Mouse (Mus musculus): ENCODE results near the gene Elmo2. TPM values are rescaled to one million over a fixed set of nuclear protein-coding genes. Genes with fewer than 3 reads are reported as not detected.

Gene Elmo2
- polyA plus RNA-seq (2017; shearing (Covaris generic)): 23.0 TPM

DNA sequence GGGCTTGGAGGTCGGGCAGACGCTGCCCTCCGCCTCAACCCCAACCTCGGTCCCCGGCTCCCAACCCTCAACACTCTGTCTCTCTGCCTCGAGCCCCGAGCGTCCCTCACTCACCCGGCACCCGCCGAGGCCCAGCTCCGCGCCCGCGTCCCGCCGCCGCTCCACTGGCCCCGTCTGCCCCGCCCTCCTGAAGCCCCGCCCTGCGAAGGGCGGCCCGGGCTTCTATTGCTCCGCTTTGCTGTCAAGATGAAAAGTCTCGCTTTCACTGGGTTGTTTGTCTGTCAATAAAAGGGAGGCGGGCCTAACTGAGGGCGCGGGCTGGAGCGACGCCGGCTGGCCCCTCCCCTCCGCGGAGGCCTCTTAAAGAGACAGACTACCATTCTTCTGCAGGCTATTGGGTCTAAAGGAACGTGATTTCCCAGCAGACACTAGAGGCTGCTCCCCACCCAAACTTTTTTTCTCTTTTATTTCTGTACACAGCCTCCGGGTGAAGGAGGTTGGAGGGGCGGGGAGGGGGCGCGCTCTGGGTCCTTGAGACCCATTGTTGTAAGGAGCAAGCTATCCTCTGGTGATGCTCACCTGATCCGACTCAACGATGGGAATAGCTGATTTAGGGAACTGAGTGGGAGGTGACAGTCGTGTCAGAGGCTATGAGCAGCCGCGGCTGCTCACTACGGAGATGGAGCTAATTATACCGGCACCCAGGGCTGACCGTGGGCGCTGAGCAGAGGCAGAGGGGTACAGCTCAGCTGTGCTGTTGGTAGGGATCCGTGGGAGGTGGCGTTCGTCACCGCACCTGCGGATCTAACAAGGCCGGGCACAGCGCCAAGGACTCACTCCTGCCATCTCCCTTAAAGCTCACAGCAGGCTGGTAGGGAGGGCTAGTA lies at the start of gene Elmo2:
Gene Elmo2 (minus strand): TSS at position 176 of the 887 bp plus-strand sequence.

DNA sequence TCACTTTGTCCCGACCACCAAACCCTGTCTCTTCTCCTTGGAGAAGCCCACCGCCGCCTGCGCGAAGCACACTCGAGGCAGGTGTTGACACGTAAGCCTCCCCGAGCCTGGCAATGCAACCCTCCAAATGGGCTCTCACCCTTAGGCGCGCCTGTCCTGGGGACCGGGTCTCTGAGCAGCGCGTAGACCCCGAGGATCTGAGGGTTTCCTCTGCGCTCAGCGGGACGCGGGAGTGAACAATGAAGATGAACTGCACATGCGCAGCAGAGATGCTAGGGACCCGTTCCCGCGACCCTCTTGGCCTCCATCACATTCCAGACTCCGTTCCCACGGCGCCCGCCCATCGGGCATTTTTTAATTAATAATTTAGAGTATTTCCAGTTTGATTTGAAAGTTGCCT lies 42.2 kb upstream of the Elmo2 start, which contains the start of gene Zfp663:
Gene Zfp663 (minus strand): TSS at position 234 of the 400 bp plus-strand sequence.

DNA sequence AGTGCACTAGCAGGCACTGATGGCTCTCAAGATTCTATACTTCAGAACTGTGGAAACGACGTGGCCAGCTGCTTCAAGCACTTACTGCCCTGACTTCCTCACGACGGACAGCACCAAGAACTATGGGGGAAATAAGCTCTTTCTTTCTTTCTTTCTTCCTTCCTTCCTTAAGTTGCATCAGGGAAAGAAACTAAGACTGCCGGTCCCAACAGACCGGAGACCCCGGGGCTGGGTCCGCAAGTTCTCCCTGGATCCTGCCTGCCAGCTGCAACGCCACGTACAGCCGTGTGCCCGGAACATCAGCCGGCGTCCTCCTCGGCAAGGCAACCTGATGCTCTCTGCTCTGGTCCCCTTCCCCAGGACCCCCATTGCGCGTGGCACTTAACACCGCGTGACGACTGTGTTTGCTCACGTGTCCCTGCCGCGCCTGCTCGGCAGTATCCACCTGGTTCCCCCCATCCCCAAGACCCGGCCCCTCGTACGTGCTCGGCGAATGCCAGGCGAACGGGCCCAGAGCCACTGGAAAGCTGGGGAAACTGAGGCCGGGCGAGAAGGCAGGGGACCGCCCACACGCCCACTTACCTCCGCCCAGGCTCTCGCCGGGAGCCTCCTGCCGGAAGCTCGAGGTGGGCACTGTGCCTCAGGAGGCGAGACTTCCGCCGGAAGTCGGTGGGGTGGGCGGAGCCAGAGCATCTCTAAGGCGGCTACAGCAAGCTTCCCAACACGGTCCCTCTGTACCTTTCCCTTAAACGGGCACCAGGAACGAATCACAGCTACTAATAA lies 38.9 kb downstream of the Elmo2 start, which contains the start of gene Slc35c2:
Gene Slc35c2 (minus strand): TSS at position 668 of the 783 bp plus-strand sequence.

Other genes with a start within 250 kb of the Elmo2 start
- not detected for gene 1700025C18Rik, start 235.7 kb downstream of the Elmo2 start, polyA plus RNA-seq (2017; shearing (Covaris generic))
- gene Cdh22, start 91.6 kb downstream of the Elmo2 start, polyA plus RNA-seq (2017; shearing (Covaris generic)): 0.10 TPM
- gene Slc35c2, start 38.6 kb downstream of the Elmo2 start, polyA plus RNA-seq (2017; shearing (Covaris generic)): 44.5 TPM
- not detected for gene Zfp663, start 42.2 kb upstream of the Elmo2 start, polyA plus RNA-seq (2017; shearing (Covaris generic))
- gene Zfp334, start 61.8 kb upstream of the Elmo2 start, polyA plus RNA-seq (2017; shearing (Covaris generic)): not detected
- not detected for gene Ocstamp, start 73.9 kb upstream of the Elmo2 start, polyA plus RNA-seq (2017; shearing (Covaris generic))
- gene Slc13a3, start 146.8 kb upstream of the Elmo2 start, polyA plus RNA-seq (2017; shearing (Covaris generic)): 0.49 TPM
- gene Trp53rka, start 166.8 kb upstream of the Elmo2 start, polyA plus RNA-seq (2017; shearing (Covaris generic)): 20.2 TPM
- gene Slc2a10, start 177.3 kb upstream of the Elmo2 start, polyA plus RNA-seq (2017; shearing (Covaris generic)): 0.11 TPM